Mouse (Mus musculus) cerebellum, adult 2 months (tissue): Measurements from ENCODE around the gene Atl3.

Experiments
- CTCF ChIP-seq: fragments of 200-500 bp; IDR thresholded peaks from 2 replicates; pipeline ENCODE4 v1.5.1; 2011; ENCODE audit warnings: low read depth, mild to moderate bottlenecking, control low read depth, low read length, moderate library complexity, borderline replicate concordance; ENCODE audit not compliant: insufficient read depth
- POLR2A ChIP-seq: fragments of 200-500 bp; IDR thresholded peaks from 2 replicates; pipeline ENCODE4 v1.6.1; 2011; ENCODE audit warnings: low read length, control low read depth, borderline replicate concordance; ENCODE audit not compliant: insufficient read depth

GRCm38 (mm10) chr19:7531906-7532305, 38.1 kb downstream of the Atl3 start:
- TF ChIP-seq CTCF = no peak
- no peak for TF ChIP-seq POLR2A
